Mouse (Mus musculus) hindbrain, embryonic 14.5 days (tissue): ENCODE measurements around the gene Srebf1. TPM values are rescaled to one million over a fixed set of nuclear protein-coding genes. Genes with fewer than 3 reads are reported as not detected.

ENCODE experiments used
- ATAC-seq: fragments of 200-750 bp; cut with Nextera tagmentation; 2 replicates; pipeline ENCODE4 v1.8.0; 2017; ENCODE audit warnings: moderate number of reproducible peaks, mild to moderate bottlenecking, moderate TSS enrichment, moderate library complexity; ENCODE audit not compliant: low FRiP score
- DNase-seq: peaks from one replicate; pipeline ENCODE4 v3.0.0-alpha.2; 2015; ENCODE audit warnings: low spot score
- H3K27ac ChIP-seq: fragments of 300-500 bp; sonication (generic); 2 replicates; pipeline ENCODE4 v1.5.1; 2014; ENCODE audit warnings: mild to moderate bottlenecking, moderate library complexity
- H3K27me3 ChIP-seq: fragments of 300-500 bp; sonication (generic); 2 replicates; pipeline ENCODE4 v1.6.1; 2014; ENCODE audit warnings: mild to moderate bottlenecking, low read length, mixed read lengths; ENCODE audit not compliant: control insufficient read depth, insufficient read depth
- H3K36me3 ChIP-seq: fragments of 300-500 bp; sonication (generic); replicated peaks from 2 replicates; pipeline ENCODE4 v1.6.1; 2014; ENCODE audit not compliant: control insufficient read depth, insufficient read depth
- H3K4me1 ChIP-seq: fragments of 300-500 bp; sonication (generic); replicated peaks from 2 replicates; pipeline ENCODE4 v1.6.1; 2014; ENCODE audit warnings: antibody characterized with exemption, low read length, mixed read lengths; ENCODE audit not compliant: control insufficient read depth, insufficient read depth
- H3K4me2 ChIP-seq: fragments of 300-500 bp; sonication (generic); replicated peaks from 2 replicates; pipeline ENCODE4 v1.6.1; 2014; ENCODE audit warnings: mild to moderate bottlenecking, moderate library complexity
- H3K4me3 ChIP-seq: fragments of 300-500 bp; sonication (generic); replicated peaks from 2 replicates; pipeline ENCODE4 v1.5.1; 2014; ENCODE audit warnings: mild to moderate bottlenecking, low read length
- H3K9ac ChIP-seq: fragments of 300-500 bp; sonication (generic); 2 replicates; pipeline ENCODE4 v1.6.1; 2014
- H3K9me3 ChIP-seq: fragments of 300-500 bp; sonication (generic); 2 replicates; pipeline ENCODE4 v1.6.1; 2016; ENCODE audit warnings: low read length; ENCODE audit not compliant: control insufficient read depth
- WGBS: fragments of 180-500 bp; shearing (Covaris S2); extraction: QIAGEN DNeasy Blood & Tissue Kit; methylation state at CpG from one replicate; pipeline ENCODE4 v1.1.7; 2014; 5-methylcytosine and 5-hydroxymethylcytosine counted together
- microRNA-seq: library from miRNA; unstranded; fragments of <30 nt; microRNA quantifications from one replicate; pipeline ENCODE4, GENCODE M21; 2016
- polyA plus RNA-seq: library from polyadenylated mRNA; unstranded; fragments of >200 nt; fragmentation: Nextera tagmentation; extraction: Ambion mirVana; gene quantifications from 2 replicates; pipeline ENCODE4 v1.2.1, GENCODE M21; 2014

Srebf1 gene
- polyA plus RNA-seq, 1 experiment from 2014 or later: 37.3 TPM

- Histone ChIP-seq H3K9ac (no peak overlapping the region), H3K4me3 (no peak overlapping the region), H3K27me3 (no peaks in the 10 kb centered on the region), H3K27ac (0 out of 2 replicates have a peak overlapping the region, but pooled peaks have one; percentile 63), H3K36me3 (peaks cover 11% of the 10 kb centered on the region), H3K4me1 (peaks cover 17% of the 10 kb centered on the region), H3K9me3 (no peaks in the 10 kb centered on the region), H3K4me2 (no peak overlapping the region)
- WGBS: 58% methylated on average over 5 of the region's 5 CpGs
- DNase-seq (no peak), ATAC-seq (no peak)
These were observed 66.7 kb downstream of the Srebf1 start for GRCm38 (mm10) chr11:60155690-60156089.

DNA sequence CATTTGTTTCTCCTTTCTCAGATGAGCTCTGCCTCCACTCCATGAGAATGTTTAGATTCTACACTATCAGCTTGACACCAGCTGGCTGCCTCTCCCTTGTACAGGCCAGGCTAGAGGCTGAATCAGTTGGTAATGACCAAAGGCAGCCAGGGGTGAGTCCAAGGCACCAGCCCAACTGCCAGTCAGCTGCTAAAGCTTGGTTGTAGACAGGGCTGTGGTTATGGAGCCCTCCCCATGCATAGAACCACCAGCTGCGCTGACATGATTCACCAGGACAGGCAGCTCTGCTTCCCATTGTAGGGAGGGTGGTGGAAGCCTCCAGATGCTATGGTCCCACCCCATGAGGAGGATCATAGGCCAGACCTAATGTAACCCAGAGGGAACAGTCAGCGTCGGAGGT lies 68.4 kb downstream of the Srebf1 start:
- Histone ChIP-seq H3K9ac (no peak overlapping the region), H3K36me3 (peaks cover 11% of the 10 kb centered on the region), H3K27ac (no peak overlapping the region), H3K27me3 (no peaks in the 10 kb centered on the region), H3K9me3 (no peaks in the 10 kb centered on the region), H3K4me2 (no peak overlapping the region), H3K4me1 (peaks cover 14% of the 10 kb centered on the region), H3K4me3 (no peak overlapping the region)
- ATAC-seq: no peak
- 97% methylated on average over 3 of the region's 3 CpGs for WGBS
- DNase-seq: no peak

DNA sequence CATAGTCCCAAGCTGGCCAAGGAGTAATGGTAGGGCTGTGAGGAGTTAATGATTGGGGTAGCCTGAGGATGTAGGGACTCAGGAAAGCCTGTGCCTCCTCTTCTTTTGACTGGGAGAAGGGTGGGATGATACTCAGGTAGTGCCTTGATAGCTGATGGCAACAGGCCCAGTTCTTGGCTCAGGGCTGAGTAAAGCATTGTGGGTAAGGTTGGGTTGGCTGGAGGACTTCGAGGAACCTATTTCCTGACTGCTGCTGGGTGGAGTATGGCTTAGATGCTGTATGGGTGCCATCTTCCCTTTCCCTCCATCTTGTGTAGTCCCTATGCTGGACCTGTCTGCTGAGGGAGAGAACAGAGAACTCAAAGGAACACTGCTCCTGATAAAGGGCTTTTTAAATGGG lies 70.0 kb downstream of the Srebf1 start:
- Histone ChIP-seq H3K27ac (no peak overlapping the region), H3K9me3 (no peaks in the 10 kb centered on the region), H3K27me3 (no peaks in the 10 kb centered on the region), H3K4me2 (no peak overlapping the region), H3K4me1 (peaks cover 14% of the 10 kb centered on the region), H3K36me3 (peaks cover 23% of the 10 kb centered on the region), H3K4me3 (no peak overlapping the region), H3K9ac (no peak overlapping the region)
- DNase-seq: no peak
- WGBS: 88% methylated on average over 1 of the region's 1 CpGs
- no peak for ATAC-seq

DNA sequence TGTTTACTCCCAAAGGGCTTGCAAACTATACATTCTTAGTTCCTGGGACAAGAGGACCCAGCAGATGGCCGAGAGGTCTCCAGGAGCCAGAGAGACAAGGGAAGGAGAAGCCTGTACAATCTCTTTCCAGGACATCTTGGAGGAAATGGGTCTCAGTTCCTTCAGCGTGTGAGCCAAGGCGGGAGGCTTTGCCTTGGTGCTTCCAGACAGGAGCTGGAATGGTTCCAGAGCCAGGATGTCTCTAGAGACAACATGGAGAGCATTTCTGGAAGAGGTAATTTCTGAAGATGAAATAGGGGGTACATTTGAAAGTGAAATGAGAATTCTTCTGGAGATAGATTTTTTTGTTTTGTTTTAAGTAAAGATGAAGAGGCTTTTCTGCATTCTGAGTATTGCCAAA lies 71.7 kb downstream of the Srebf1 start:
- ATAC-seq (no peak), DNase-seq (no peak)
- H3K4me1 ChIP-seq: peaks cover 14% of the 10 kb centered on the region
- H3K27ac ChIP-seq: no peak overlapping the region
- H3K27me3 ChIP-seq: no peaks in the 10 kb centered on the region
- no peak overlapping the region for H3K9ac ChIP-seq
- no peak overlapping the region for H3K4me3 ChIP-seq
- H3K36me3 ChIP-seq: peaks cover 36% of the 10 kb centered on the region; the same call in 1 of the 2 replicates
- no peaks in the 10 kb centered on the region for H3K9me3 ChIP-seq
- no peak overlapping the region for H3K4me2 ChIP-seq
- 85% methylated on average over 3 of the region's 3 CpGs for WGBS

Small RNA genes lying within 50 kb of the gene (microRNA-seq; reads per million reads assigned to microRNA genes)
- gene Mir6921: not detected
- gene Mir6922: not detected

Other genes starting within 250 kb of the Srebf1 start
- 7.7 and 7.9 TPM in 2 replicates for gene Pemt, start 176.1 kb downstream of the Srebf1 start, polyA plus RNA-seq
- gene Rai1, start 117.6 kb downstream of the Srebf1 start, polyA plus RNA-seq: 34.1 and 39.1 TPM in 2 replicates
- 47.3 and 49.0 TPM in 2 replicates for gene Tom1l2, start 130.3 kb upstream of the Srebf1 start, polyA plus RNA-seq
- 6.1 and 6.9 TPM in 2 replicates for gene Drc3, start 130.7 kb upstream of the Srebf1 start, polyA plus RNA-seq
- 25.8 and 26.5 TPM in 2 replicates for gene Gid4, start 194.6 kb upstream of the Srebf1 start, polyA plus RNA-seq
- gene Atpaf2, start 195.9 kb upstream of the Srebf1 start, polyA plus RNA-seq: 39.8 and 44.4 TPM in 2 replicates
- 86.5 and 95.8 TPM in 2 replicates for gene Drg2, start 232.0 kb upstream of the Srebf1 start, polyA plus RNA-seq
- gene Myo15, start 246.8 kb upstream of the Srebf1 start, polyA plus RNA-seq: 0.31 and 0.35 TPM in 2 replicates